Mouse (Mus musculus): ENCODE measurements at regions not wholly inside any gene's neighbourhood (a gene's known extent, or its start where the extent isn't known, plus 50 kb on each side); places are given as distances from the start of the nearest gene placed in this dataset.
A peak's percentile ranks its signal among the peaks of the same experiment; 100 is the strongest.

GRCm38 (mm10) chr7:72501431-72501830, 195.0 kb upstream of the Mctp2 start:
- no peak for DNase-seq (ENCODE audit: low spot score)

- no peak for DNase-seq (ENCODE audit: low spot score)
These were observed 197.3 kb upstream of the Mctp2 start for GRCm38 (mm10) chr7:72503756-72504155.

GRCm38 (mm10) chr7:72504268-72504667, 197.9 kb upstream of the Mctp2 start:
- no peak for DNase-seq (ENCODE audit: low spot score)

- DNase-seq (ENCODE audit: low spot score): no peak
These were observed 199.5 kb upstream of the Mctp2 start for GRCm38 (mm10) chr7:72505732-72506460.

GRCm38 (mm10) chr7:72507946-72508345, 201.5 kb upstream of the Mctp2 start:
- DNase-seq (ENCODE audit: low spot score): no peak

- no peak for DNase-seq (ENCODE audit: low spot score)
These were observed 203.7 kb upstream of the Mctp2 start for GRCm38 (mm10) chr7:72510116-72510515.

GRCm38 (mm10) chr7:72513446-72513845, 207.0 kb upstream of the Mctp2 start:
- no peak for DNase-seq (ENCODE audit: low spot score)

GRCm38 (mm10) chr7:72514851-72515250, 208.4 kb upstream of the Mctp2 start:
- DNase-seq (ENCODE audit: low spot score): no peak

- DNase-seq (ENCODE audit: low spot score): no peak
These were observed 212.1 kb upstream of the Mctp2 start for GRCm38 (mm10) chr7:72518421-72518972.

GRCm38 (mm10) chr7:72519359-72520115, 213.1 kb upstream of the Mctp2 start:
- DNase-seq (ENCODE audit: low spot score): no peak

GRCm38 (mm10) chr7:72528873-72529272, 222.5 kb upstream of the Mctp2 start:
- no peak for DNase-seq (ENCODE audit: low spot score)

GRCm38 (mm10) chr7:72538288-72538687, 231.9 kb upstream of the Mctp2 start:
- DNase-seq (ENCODE audit: low spot score): no peak

- no peak for DNase-seq (ENCODE audit: low spot score)
These were observed 233.5 kb upstream of the Mctp2 start for GRCm38 (mm10) chr7:72539915-72540314.

GRCm38 (mm10) chr7:72541521-72542478, 235.4 kb upstream of the Mctp2 start:
- DNase-seq (ENCODE audit: low spot score): no peak

- DNase-seq (ENCODE audit: low spot score): no peak
These were observed 237.1 kb upstream of the Mctp2 start for GRCm38 (mm10) chr7:72543501-72543900.

GRCm38 (mm10) chr7:72543946-72544345, 237.5 kb upstream of the Mctp2 start:
- DNase-seq (ENCODE audit: low spot score): peak; percentile 18

- no peak for DNase-seq (ENCODE audit: low spot score)
These were observed 261.0 kb upstream of the Mctp2 start for GRCm38 (mm10) chr7:72567378-72567777.

GRCm38 (mm10) chr7:72569177-72569576, 262.8 kb upstream of the Mctp2 start:
- no peak for DNase-seq (ENCODE audit: low spot score)

GRCm38 (mm10) chr7:72574316-72574715, 267.9 kb upstream of the Mctp2 start:
- no peak for DNase-seq (ENCODE audit: low spot score)

- DNase-seq (ENCODE audit: low spot score): no peak
These were observed 278.0 kb upstream of the Mctp2 start for GRCm38 (mm10) chr7:72584427-72584826.

- DNase-seq (ENCODE audit: low spot score): peak; percentile 12
These were observed 282.8 kb upstream of the Mctp2 start for GRCm38 (mm10) chr7:72589241-72589668.
